Mouse (Mus musculus) forebrain, embryonic 14.5 days (tissue): ENCODE data around the gene Slc25a23. TPM values are rescaled to one million over a fixed set of nuclear protein-coding genes. Genes with fewer than 3 reads are reported as not detected.

Source experiments
- ATAC-seq: fragments of 200-750 bp; cut with Nextera tagmentation; 2 replicates; pipeline ENCODE4 v1.8.0; 2017; ENCODE audit warnings: mild to moderate bottlenecking, moderate library complexity
- DNase-seq: peaks from one replicate; pipeline ENCODE4 v3.0.0-alpha.2; 2015; ENCODE audit warnings: low spot score
- H3K27ac ChIP-seq: fragments of 300-500 bp; sonication (generic); 2 replicates; pipeline ENCODE4 v1.5.1; 2014; ENCODE audit warnings: low read depth, mild to moderate bottlenecking, control low read depth, low read length, moderate library complexity
- H3K27me3 ChIP-seq: fragments of 300-500 bp; sonication (generic); replicated peaks from 2 replicates; pipeline ENCODE4 v1.6.1; 2014; ENCODE audit warnings: low read length, control low read depth, mixed read lengths; ENCODE audit not compliant: control insufficient read depth, insufficient read depth
- H3K36me3 ChIP-seq: fragments of 300-500 bp; sonication (generic); 2 replicates; pipeline ENCODE4 v1.6.1; 2014; ENCODE audit warnings: low read length, control low read depth; ENCODE audit not compliant: control insufficient read depth, insufficient read depth
- H3K4me1 ChIP-seq: fragments of 300-500 bp; sonication (generic); 2 replicates; pipeline ENCODE4 v1.6.1; 2014; ENCODE audit warnings: antibody characterized with exemption, low read length, control low read depth; ENCODE audit not compliant: control insufficient read depth, insufficient read depth
- H3K4me2 ChIP-seq: fragments of 300-500 bp; sonication (generic); 2 replicates; pipeline ENCODE4 v1.6.1; 2014; ENCODE audit warnings: mild to moderate bottlenecking, control low read depth, low read length
- H3K4me3 ChIP-seq: fragments of 300-500 bp; sonication (generic); 2 replicates; pipeline ENCODE4 v1.5.1; 2014; ENCODE audit warnings: low read depth, low read length, control low read depth
- H3K9ac ChIP-seq: fragments of 300-500 bp; sonication (generic); 2 replicates; pipeline ENCODE4 v1.6.1; 2014; ENCODE audit warnings: mild to moderate bottlenecking, low read length, control low read depth, moderate library complexity
- H3K9me3 ChIP-seq: fragments of 300-500 bp; sonication (generic); replicated peaks from 2 replicates; pipeline ENCODE4 v1.6.1; 2016; ENCODE audit warnings: low read length, control low read depth, mixed read lengths; ENCODE audit not compliant: control insufficient read depth
- WGBS: fragments of 180-500 bp; shearing (Covaris S2); extraction: QIAGEN DNeasy Blood & Tissue Kit; methylation state at CpG from one replicate; pipeline ENCODE4 v1.1.7; 2014; 5-methylcytosine and 5-hydroxymethylcytosine counted together
- polyA plus RNA-seq: library from polyadenylated mRNA; unstranded; fragments of >200 nt; fragmentation: Nextera tagmentation; extraction: Ambion mirVana; gene quantifications from 2 replicates; pipeline ENCODE4 v1.2.1, GENCODE M21; 2014

Slc25a23 gene
- polyA plus RNA-seq, 1 experiment from 2014 or later, result 25.7 TPM

GRCm38 (mm10) chr17:57081234-57081842 is 21.7 kb upstream of the Slc25a23 start:
- no peak overlapping the region for H3K9ac ChIP-seq
- H3K27me3 ChIP-seq, result no peaks in the 10 kb centered on the region
- no peak overlapping the region for H3K27ac ChIP-seq
- peaks cover 30% of the 10 kb centered on the region for H3K36me3 ChIP-seq
- 96% methylated on average over 31 of the region's 31 CpGs for WGBS
- no peak overlapping the region for H3K4me2 ChIP-seq
- H3K4me3 ChIP-seq, result no peak overlapping the region
- ATAC-seq (no peak), DNase-seq (no peak)
- H3K4me1 ChIP-seq, result no peaks in the 10 kb centered on the region
- no peaks in the 10 kb centered on the region for H3K9me3 ChIP-seq

- no peak overlapping the region for H3K27ac ChIP-seq
- no peaks in the 10 kb centered on the region for H3K9me3 ChIP-seq
- H3K9ac ChIP-seq, result no peak overlapping the region
- no peaks in the 10 kb centered on the region for H3K27me3 ChIP-seq
- DNase-seq, result no peak
- no peak overlapping the region for H3K4me3 ChIP-seq
- peaks cover 28% of the 10 kb centered on the region for H3K36me3 ChIP-seq
- 85% methylated on average over 3 of the region's 3 CpGs for WGBS
- ATAC-seq, result no peak
- no peaks in the 10 kb centered on the region for H3K4me1 ChIP-seq
- H3K4me2 ChIP-seq, result no peak overlapping the region
Measured at GRCm38 (mm10) chr17:57079919-57080318, 20.3 kb upstream of the Slc25a23 start.

- Histone ChIP-seq H3K27me3 (no peaks in the 10 kb centered on the region), H3K4me3 (no peak within 1 kb of the TSS), H3K36me3 (peaks cover 25% of the 10 kb centered on the region), H3K27ac (no peak within 1 kb of the TSS), H3K9me3 (no peaks in the 10 kb centered on the region), H3K4me1 (no peaks in the 10 kb centered on the region), H3K9ac (no peak within 1 kb of the TSS), H3K4me2 (no peak within 1 kb of the TSS)
- DNase-seq (no peak), ATAC-seq (0 out of 2 replicates have a peak, but pooled peaks have one; percentile 14)
- 51% methylated on average over 6 of the region's 6 CpGs for WGBS
Measured at GRCm38 (mm10) chr17:57078336-57078735, 18.7 kb upstream of the Slc25a23 start, which contains the start of gene Dennd1c. Dennd1c (minus strand) TSS chr17:57078514.

GRCm38 (mm10) chr17:57076916-57077315 is 17.3 kb upstream of the Slc25a23 start:
- H3K4me3 ChIP-seq, result no peak overlapping the region

GRCm38 (mm10) chr17:57070699-57071098 is 11.0 kb upstream of the Slc25a23 start:
- Histone ChIP-seq H3K9ac (no peak overlapping the region), H3K4me2 (peak overlapping the region; percentile 40), H3K36me3 (no peaks in the 10 kb centered on the region), H3K9me3 (no peaks in the 10 kb centered on the region), H3K27me3 (no peaks in the 10 kb centered on the region), H3K4me1 (no peaks in the 10 kb centered on the region), H3K27ac (no peak overlapping the region), H3K4me3 (peak overlapping the region; percentile 10)
- 4% methylated on average over 11 of the region's 11 CpGs for WGBS
- ATAC-seq, result peak; percentile 64
- peak; percentile 72 for DNase-seq

More at GRCm38 (mm10) chr17:57076916-57077315, 17.3 kb upstream of the Slc25a23 start:
- ATAC-seq (no peak), DNase-seq (no peak)
- WGBS, result 68% methylated on average over 3 of the region's 3 CpGs
- Histone ChIP-seq H3K9me3 (no peaks in the 10 kb centered on the region), H3K9ac (no peak overlapping the region), H3K4me1 (no peaks in the 10 kb centered on the region), H3K4me2 (no peak overlapping the region), H3K27ac (no peak overlapping the region), H3K27me3 (no peaks in the 10 kb centered on the region), H3K36me3 (peaks cover 22% of the 10 kb centered on the region)

- no peaks in the 10 kb centered on the region for H3K27me3 ChIP-seq
- peak overlapping the region; percentile 10 for H3K4me3 ChIP-seq
- no peak for ATAC-seq
Measured at GRCm38 (mm10) chr17:57070272-57070671, 10.6 kb upstream of the Slc25a23 start.

GRCm38 (mm10) chr17:57066908-57067307 is 7.2 kb upstream of the Slc25a23 start:
- H3K36me3 ChIP-seq, result no peaks in the 10 kb centered on the region
- no peak overlapping the region for H3K9ac ChIP-seq
- DNase-seq (no peak), ATAC-seq (no peak)
- H3K4me2 ChIP-seq, result no peak overlapping the region
- peaks cover 2% of the 10 kb centered on the region; the same call in 1 of the 2 replicates for H3K4me1 ChIP-seq
- H3K4me3 ChIP-seq, result no peak overlapping the region
- no peak overlapping the region for H3K27ac ChIP-seq
- H3K9me3 ChIP-seq, result no peaks in the 10 kb centered on the region
- H3K27me3 ChIP-seq, result peaks cover 15% of the 10 kb centered on the region
- 60% methylated on average over 5 of the region's 5 CpGs for WGBS

More at GRCm38 (mm10) chr17:57070272-57070671, 10.6 kb upstream of the Slc25a23 start:
- WGBS, result 13% methylated on average over 9 of the region's 9 CpGs
- H3K9ac ChIP-seq, result peak overlapping the region; percentile 30; the same call in 1 of the 2 replicates
- no peaks in the 10 kb centered on the region for H3K9me3 ChIP-seq
- no peak for DNase-seq
- peak overlapping the region; percentile 40 for H3K4me2 ChIP-seq
- no peaks in the 10 kb centered on the region for H3K4me1 ChIP-seq
- H3K36me3 ChIP-seq, result no peaks in the 10 kb centered on the region
- no peak overlapping the region for H3K27ac ChIP-seq

GRCm38 (mm10) chr17:57063031-57063430 is 3.4 kb upstream of the Slc25a23 start:
- Histone ChIP-seq H3K9ac (no peak overlapping the region), H3K4me1 (peaks cover 15% of the 10 kb centered on the region), H3K4me3 (no peak overlapping the region), H3K27me3 (peaks cover 25% of the 10 kb centered on the region), H3K9me3 (no peaks in the 10 kb centered on the region), H3K4me2 (no peak overlapping the region), H3K36me3 (no peaks in the 10 kb centered on the region), H3K27ac (no peak overlapping the region)
- DNase-seq (no peak), ATAC-seq (no peak)
- 11% methylated on average over 8 of the region's 8 CpGs for WGBS

- Histone ChIP-seq H3K4me3 (peak overlapping the region; percentile 16; the same call in 1 of the 2 replicates), H3K9ac (no peak overlapping the region), H3K4me2 (peak overlapping the region; percentile 41), H3K27me3 (peaks cover 25% of the 10 kb centered on the region), H3K36me3 (no peaks in the 10 kb centered on the region), H3K4me1 (peaks cover 15% of the 10 kb centered on the region), H3K27ac (no peak overlapping the region), H3K9me3 (no peaks in the 10 kb centered on the region)
- WGBS, result under 1% methylated on average over 17 of the region's 22 CpGs
- no peak for ATAC-seq
- DNase-seq, result no peak
Measured at GRCm38 (mm10) chr17:57062548-57062947, 2.9 kb upstream of the Slc25a23 start.
